ENCODE assay signal across 12 mouse cellular contexts in the genomic region with DNA sequence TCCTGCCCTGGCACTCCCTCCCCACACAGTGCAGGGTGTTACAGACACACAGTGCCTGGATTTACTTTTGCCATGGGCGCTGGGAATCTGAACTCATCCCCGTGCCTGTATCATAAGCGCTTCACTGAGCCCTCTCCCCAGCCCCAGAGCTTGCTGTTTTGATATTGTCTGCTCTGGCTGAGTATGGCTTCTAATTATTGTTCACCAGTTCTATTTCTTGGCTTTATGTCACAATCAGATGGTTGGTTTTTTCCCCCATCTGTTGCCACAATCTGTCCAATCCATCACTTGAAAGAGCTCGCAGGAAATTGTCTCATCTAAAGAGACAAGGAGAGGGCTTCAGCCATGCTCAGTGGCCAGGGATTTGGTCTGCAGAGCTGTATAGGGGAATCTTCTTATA. TPM values are rescaled to one million over a fixed set of nuclear protein-coding genes. Genes with fewer than 3 reads are reported as not detected.
DNase-seq lines count a peak whose midpoint lies in the region; ATAC-seq lines count a peak whose summit lies in the region.
"Had no signal": no experiment of that assay in that cellular context is flagged by ENCODE, and none has a peak within 500 bp of the region (broad histone marks: within the 10 kb centered on the region; RNA-seq: fewer than 3 reads in every experiment).

No protein-coding gene starts in this region.

- no peak overlapping the region for H3K4me3 ChIP-seq in midbrain, embryonic 14.5 days (replicated peaks; ENCODE audit: low read depth, low read length)
- no peak overlapping the region for H3K4me3 ChIP-seq in midbrain, embryonic 10.5 days
- H3K4me3 ChIP-seq in neural tube, embryonic 15.5 days (replicated peaks) = no peak overlapping the region
- H3K4me3 ChIP-seq: limb, embryonic 13.5 days had no signal

- WGBS in midbrain, embryonic 14.5 days = 73% methylated on average over 4 of the region's 4 CpGs
- 82% methylated on average over 4 of the region's 4 CpGs for WGBS in midbrain, embryonic 10.5 days
- 60% methylated on average over 4 of the region's 4 CpGs for WGBS in neural tube, embryonic 15.5 days

- no peak overlapping the region for H3K4me2 ChIP-seq in midbrain, embryonic 14.5 days (ENCODE audit: low read length)
- no peak overlapping the region for H3K4me2 ChIP-seq in neural tube, embryonic 15.5 days
- H3K4me2 ChIP-seq: limb, embryonic 13.5 days had no signal

- peak; percentile 33 for DNase-seq in midbrain, embryonic 14.5 days
- no peak for DNase-seq in midbrain, embryonic 10.5 days (ENCODE audit: low spot score)
- peak; percentile 97 for DNase-seq in cerebellum, adult 9-10 months
- peak; percentile 77 for DNase-seq in layer of hippocampus, adult 11-12 months (ENCODE audit: low spot score)
- DNase-seq in adrenal gland, postnatal 14 days = no peak
- no peak for DNase-seq in frontal cortex, postnatal 14 days (ENCODE audit: low spot score in 2 of 2)
- DNase-seq: heart, postnatal 4 days; lung, adult 2 months; thymus, adult 18-20 months had no signal

- no peak for ATAC-seq in midbrain, embryonic 14.5 days (ENCODE audit: low FRiP score, low TSS enrichment)
- no peak for ATAC-seq in neural tube, embryonic 15.5 days (ENCODE audit: low FRiP score)

- H3K27me3 ChIP-seq in midbrain, embryonic 14.5 days (ENCODE audit: control insufficient read depth, insufficient read depth, low read length) = no peaks in the 10 kb centered on the region
- no peaks in the 10 kb centered on the region for H3K27me3 ChIP-seq in midbrain, embryonic 10.5 days (ENCODE audit: low read depth, poor library complexity, severe bottlenecking)
- H3K27me3 ChIP-seq in neural tube, embryonic 15.5 days (replicated peaks) = no peaks in the 10 kb centered on the region
- H3K27me3 ChIP-seq: limb, embryonic 13.5 days had no signal

- H3K4me1 ChIP-seq in midbrain, embryonic 14.5 days (ENCODE audit: control insufficient read depth, insufficient read depth, low read length) = no peaks in the 10 kb centered on the region
- peaks cover 9% of the 10 kb centered on the region for H3K4me1 ChIP-seq in midbrain, embryonic 10.5 days
- peaks cover 18% of the 10 kb centered on the region for H3K4me1 ChIP-seq in neural tube, embryonic 15.5 days
- H3K4me1 ChIP-seq: limb, embryonic 13.5 days had no signal

- H3K9me3 ChIP-seq in midbrain, embryonic 14.5 days (ENCODE audit: control insufficient read depth, low read length) = no peaks in the 10 kb centered on the region
- H3K9me3 ChIP-seq in midbrain, embryonic 10.5 days (replicated peaks) = no peaks in the 10 kb centered on the region
- H3K9me3 ChIP-seq in neural tube, embryonic 15.5 days (replicated peaks) = no peaks in the 10 kb centered on the region
- H3K9me3 ChIP-seq: limb, embryonic 13.5 days had no signal

- no peaks in the 10 kb centered on the region for H3K36me3 ChIP-seq in midbrain, embryonic 14.5 days (ENCODE audit: control insufficient read depth, insufficient read depth, low read length)
- no peaks in the 10 kb centered on the region for H3K36me3 ChIP-seq in midbrain, embryonic 10.5 days
- H3K36me3 ChIP-seq in neural tube, embryonic 15.5 days = no peaks in the 10 kb centered on the region
- H3K36me3 ChIP-seq: limb, embryonic 13.5 days had no signal

- peak overlapping the region; percentile 49; the same call in 1 of the 2 replicates for H3K27ac ChIP-seq in midbrain, embryonic 14.5 days (replicated peaks; ENCODE audit: low read depth, low read length)
- no peak overlapping the region for H3K27ac ChIP-seq in midbrain, embryonic 10.5 days (replicated peaks)
- peak overlapping the region; percentile 73 for H3K27ac ChIP-seq in neural tube, embryonic 15.5 days (replicated peaks)
- H3K27ac ChIP-seq: kidney, postnatal 0 days; limb, embryonic 13.5 days had no signal

- 0 out of 2 replicates have a peak overlapping the region, but pooled peaks have one; percentile 6 for H3K9ac ChIP-seq in midbrain, embryonic 14.5 days (replicated peaks; ENCODE audit: low read length)
- H3K9ac ChIP-seq in neural tube, embryonic 15.5 days (replicated peaks) = no peak overlapping the region
- H3K9ac ChIP-seq: limb, embryonic 13.5 days had no signal

RNA-seq across cellular contexts. Expression of gene Sema4d, which starts 12.1 kb away (rescaled TPM):
- 11.5 and 13.3 TPM in 2 replicates for polyA plus RNA-seq in midbrain, embryonic 14.5 days (2014; fragmentation: Nextera tagmentation; extraction: Ambion mirVana)
- 5.6 and 5.9 TPM in 2 replicates for polyA plus RNA-seq in midbrain, embryonic 10.5 days (2016; fragmentation: Nextera tagmentation; extraction: Ambion mirVana)
- 15.2 and 17.9 TPM in 2 replicates for polyA plus RNA-seq in neural tube, embryonic 15.5 days (2015; fragmentation: Nextera tagmentation; extraction: Ambion mirVana)
- total RNA-seq in adrenal gland, postnatal 14 days (2021) = 9.5 and 20.0 TPM in 2 replicates

RNA-seq across cellular contexts. Expression of gene Gadd45g, which starts 40.8 kb away (rescaled TPM):
- 58.7 and 85.9 TPM in 2 replicates for polyA plus RNA-seq in midbrain, embryonic 14.5 days (2014; fragmentation: Nextera tagmentation; extraction: Ambion mirVana)
- polyA plus RNA-seq in midbrain, embryonic 10.5 days (2016; fragmentation: Nextera tagmentation; extraction: Ambion mirVana) = 192 and 243 TPM in 2 replicates
- polyA plus RNA-seq in neural tube, embryonic 15.5 days (2015; fragmentation: Nextera tagmentation; extraction: Ambion mirVana) = 32.1 and 35.4 TPM in 2 replicates
- 51.7 and 63.2 TPM in 2 replicates for total RNA-seq in adrenal gland, postnatal 14 days (2021)

Comparison
In these comparisons a context has a peak if more than half of its experiments do, and no peak if none do; other contexts are left out.
1. DNase-seq: peak in midbrain, embryonic 14.5 days (single experiment), cerebellum, adult 9-10 months (single experiment) and layer of hippocampus, adult 11-12 months (single experiment); none in midbrain, embryonic 10.5 days (single experiment), adrenal gland, postnatal 14 days (single experiment) and frontal cortex, postnatal 14 days (0 of 2).